Mouse (Mus musculus) myocyte (in vitro differentiated cells): Measurements from ENCODE around the gene Rbm46. TPM values are rescaled to one million over a fixed set of nuclear protein-coding genes. Genes with fewer than 3 reads are reported as not detected.

Experiments
- H3K27me3 ChIP-seq: one replicate; pipeline ENCODE4 v1.6.1; 2011; ENCODE audit not compliant: control insufficient read depth, insufficient read depth, insufficient read length
- H3K36me3 ChIP-seq: one replicate; pipeline ENCODE4 v1.6.1; 2011; ENCODE audit not compliant: control insufficient read depth, insufficient read depth
- H3K4me2 ChIP-seq: one replicate; pipeline ENCODE4 v1.6.1; 2011; ENCODE audit warnings: low read depth, control low read depth
- H3K4me3 ChIP-seq: one replicate; pipeline ENCODE4 v1.5.1; 2011; ENCODE audit warnings: mild to moderate bottlenecking, control low read depth, moderate library complexity
- H3K79me2 ChIP-seq: one replicate; pipeline ENCODE4 v1.6.1; 2011; ENCODE audit not compliant: control insufficient read depth, insufficient read depth
- H3ac ChIP-seq: one replicate; pipeline ENCODE4 v1.6.1; 2011; ENCODE audit not compliant: control insufficient read depth, insufficient read length
- CEBPB ChIP-seq: IDR thresholded peaks from 2 replicates; pipeline ENCODE4 v1.6.1; 2011; ENCODE audit warnings: mild to moderate bottlenecking, moderate library complexity; ENCODE audit not compliant: poor library complexity, insufficient read depth, severe bottlenecking
- E2F4 ChIP-seq: IDR thresholded peaks from one replicate; pipeline ENCODE4 v1.6.1; 2011; ENCODE audit warnings: mild to moderate bottlenecking, control low read depth, moderate library complexity; ENCODE audit not compliant: insufficient read depth
- MAX ChIP-seq: IDR thresholded peaks from one replicate; pipeline ENCODE4 v1.6.1; 2011; ENCODE audit warnings: low read depth, mild to moderate bottlenecking, control low read depth
- MYOD1 ChIP-seq, 3 experiments: IDR thresholded peaks; one replicate each; pipeline ENCODE4 v1.6.1; 2011; ENCODE audit warnings: control low read depth in 2 of 3, low read depth in 2 of 3, mild to moderate bottlenecking in 2 of 3, moderate library complexity in 1 of 3; ENCODE audit not compliant: insufficient read length in 2 of 3, control insufficient read depth in 1 of 3
- MYOG ChIP-seq, 3 experiments: IDR thresholded peaks; one replicate each; pipeline ENCODE4 v1.6.1; 2011; ENCODE audit warnings: control low read depth in 2 of 3, low read depth in 2 of 3, mild to moderate bottlenecking in 2 of 3; ENCODE audit not compliant: insufficient read length in 2 of 3, control insufficient read depth in 1 of 3, insufficient read depth in 1 of 3
- POLR2A ChIP-seq: IDR thresholded peaks from one replicate; pipeline ENCODE4 v1.6.1; 2011; ENCODE audit warnings: low read depth, mild to moderate bottlenecking, control low read depth, moderate library complexity; ENCODE audit not compliant: insufficient read length
- POLR2AphosphoS2 ChIP-seq: IDR thresholded peaks from one replicate; pipeline ENCODE4 v1.6.1; 2011; ENCODE audit warnings: low read depth, control low read depth; ENCODE audit not compliant: insufficient read length
- REST ChIP-seq: IDR thresholded peaks from one replicate; pipeline ENCODE4 v1.6.1; 2011; ENCODE audit warnings: mild to moderate bottlenecking, control low read depth, moderate library complexity; ENCODE audit not compliant: insufficient read depth, insufficient read length
- SRF ChIP-seq: IDR thresholded peaks from one replicate; pipeline ENCODE4 v1.6.1; 2011; ENCODE audit warnings: low read depth; ENCODE audit not compliant: control insufficient read depth, insufficient read length
- TCF12 ChIP-seq: IDR thresholded peaks from one replicate; pipeline ENCODE4 v1.6.1; 2011; ENCODE audit warnings: mild to moderate bottlenecking, control low read depth; ENCODE audit not compliant: poor library complexity, insufficient read depth, severe bottlenecking
- TCF3 ChIP-seq: IDR thresholded peaks from one replicate; pipeline ENCODE4 v1.6.1; 2011; ENCODE audit warnings: low read depth, control low read depth; ENCODE audit not compliant: insufficient read length
- USF1 ChIP-seq: IDR thresholded peaks from one replicate; pipeline ENCODE4 v1.6.1; 2011; ENCODE audit warnings: low read depth, mild to moderate bottlenecking, control low read depth, moderate library complexity
- polyA plus RNA-seq: library from polyadenylated mRNA; unstranded; fragments of >200 nt; fragmentation: generic; extraction: Trizol; gene quantifications from one replicate; pipeline ENCODE4 v1.2.1, GENCODE M21; 2012; ENCODE audit warnings: missing spikeins

Gene Rbm46
- polyA plus RNA-seq, 1 experiment = not detected

DNA sequence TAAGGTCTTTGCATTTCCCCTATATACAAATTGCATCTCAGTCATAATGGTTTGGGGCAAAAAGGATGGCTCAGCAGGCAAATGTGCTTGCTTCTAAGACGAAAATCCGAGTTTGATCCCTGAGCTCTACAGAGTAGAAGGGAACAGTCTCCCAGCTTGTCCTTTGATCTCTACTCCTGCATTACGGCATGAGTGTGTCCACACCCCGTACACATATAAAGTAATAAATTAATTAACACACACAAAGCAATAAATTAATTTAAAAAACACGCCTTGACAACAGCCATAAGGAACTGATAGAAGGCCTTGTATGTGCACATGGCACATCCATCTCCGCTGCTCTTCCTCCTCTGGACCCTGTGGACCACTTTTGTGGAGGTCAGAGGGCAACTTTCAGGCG lies 66.5 kb downstream of the Rbm46 start:
- no peak overlapping the region for H3K4me3 ChIP-seq
- TF ChIP-seq USF1 (no peak), SRF (no peak), POLR2A (no peak), CEBPB (no peak), POLR2AphosphoS2 (no peak), REST (no peak), MAX (no peak), TCF12 (no peak), E2F4 (no peak)
- H3K36me3 ChIP-seq = no peaks in the 10 kb centered on the region
- H3K4me2 ChIP-seq = no peak overlapping the region
- no peaks in the 10 kb centered on the region for H3K79me2 ChIP-seq
- no peak overlapping the region for H3ac ChIP-seq
- H3K27me3 ChIP-seq = no peaks in the 10 kb centered on the region

DNA sequence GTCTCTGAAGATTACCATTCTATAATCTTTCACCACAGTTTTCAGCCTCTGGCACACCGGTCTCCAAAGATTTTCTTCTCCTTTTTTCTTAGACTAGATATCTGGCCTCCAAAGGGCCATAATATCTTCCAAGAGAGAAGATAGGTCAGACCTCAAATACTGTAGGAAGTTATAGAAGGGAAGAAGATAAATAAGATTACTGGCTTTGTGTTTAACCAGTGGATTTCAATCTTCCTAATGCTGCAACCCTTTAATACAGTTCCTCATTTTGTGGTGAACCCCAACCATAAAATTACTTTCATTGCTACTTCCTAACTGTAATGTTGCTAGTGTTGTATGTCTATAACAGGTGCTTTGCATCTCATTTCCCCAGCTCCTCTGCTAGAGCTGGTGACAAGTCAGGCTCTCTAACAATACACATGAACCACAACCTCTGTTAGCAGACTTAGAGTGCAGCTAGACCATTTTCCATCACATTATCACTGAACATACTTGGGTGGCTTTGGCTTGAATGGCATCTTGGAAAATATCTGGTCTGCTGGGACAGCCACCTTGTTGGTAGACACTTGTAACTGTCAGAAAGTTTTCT lies 67.9 kb downstream of the Rbm46 start:
- H3K4me2 ChIP-seq = no peak overlapping the region
- no peak overlapping the region for H3K4me3 ChIP-seq
- no peak overlapping the region for H3ac ChIP-seq
- TF ChIP-seq TCF12 (no peak), USF1 (no peak), MYOD1 (IDR thresholded peaks at IDR 0.05; ENCODE audit: control insufficient read depth in 1 of 3, insufficient read length in 2 of 3, low read depth in 2 of 3) (no peak), E2F4 (no peak), REST (no peak), CEBPB (no peak), POLR2AphosphoS2 (no peak), POLR2A (no peak), TCF3 (no peak), MYOG (IDR thresholded peaks at IDR 0.05; ENCODE audit: control insufficient read depth in 1 of 3, insufficient read depth in 1 of 3, insufficient read length in 2 of 3, low read depth in 2 of 3) (no peak), MAX (no peak), SRF (no peak)
- H3K27me3 ChIP-seq = no peaks in the 10 kb centered on the region
- H3K79me2 ChIP-seq = no peaks in the 10 kb centered on the region
- H3K36me3 ChIP-seq = no peaks in the 10 kb centered on the region

DNA sequence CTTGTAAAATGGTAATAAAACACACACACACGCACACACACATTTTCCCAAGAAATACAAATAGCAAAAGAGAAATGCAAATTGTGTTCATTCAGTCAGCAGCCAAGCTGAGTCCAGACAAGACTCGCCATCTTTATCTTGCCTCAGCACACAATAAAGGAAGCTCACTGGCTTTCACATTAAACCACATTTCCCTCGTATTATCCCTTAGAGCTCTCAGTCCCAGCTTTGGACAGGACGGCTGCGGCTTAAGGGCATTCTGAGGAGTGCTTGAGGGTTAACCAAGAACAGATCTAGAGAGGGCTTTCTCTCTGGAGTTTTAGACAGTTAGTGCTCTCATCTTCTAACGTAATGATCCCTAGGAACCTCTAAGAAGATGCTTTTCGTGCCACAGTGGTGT lies 71.0 kb downstream of the Rbm46 start:
- Histone ChIP-seq H3K36me3 (no peaks in the 10 kb centered on the region), H3K79me2 (no peaks in the 10 kb centered on the region), H3ac (no peak overlapping the region), H3K4me2 (no peak overlapping the region), H3K4me3 (no peak overlapping the region), H3K27me3 (no peaks in the 10 kb centered on the region)
- no peak for TF ChIP-seq REST
- no peak for TF ChIP-seq CEBPB
- TF ChIP-seq POLR2AphosphoS2 = no peak
- TF ChIP-seq TCF12 = no peak
- no peak for TF ChIP-seq MAX
- no peak for TF ChIP-seq USF1
- TF ChIP-seq SRF = no peak
- no peak for TF ChIP-seq MYOD1 (IDR thresholded peaks at IDR 0.05; ENCODE audit: control insufficient read depth in 1 of 3, insufficient read length in 2 of 3, low read depth in 2 of 3)
- no peak for TF ChIP-seq MYOG (IDR thresholded peaks at IDR 0.05; ENCODE audit: control insufficient read depth in 1 of 3, insufficient read depth in 1 of 3, insufficient read length in 2 of 3, low read depth in 2 of 3)
- no peak for TF ChIP-seq POLR2A
- TF ChIP-seq E2F4 = no peak
- TF ChIP-seq TCF3 = no peak

DNA sequence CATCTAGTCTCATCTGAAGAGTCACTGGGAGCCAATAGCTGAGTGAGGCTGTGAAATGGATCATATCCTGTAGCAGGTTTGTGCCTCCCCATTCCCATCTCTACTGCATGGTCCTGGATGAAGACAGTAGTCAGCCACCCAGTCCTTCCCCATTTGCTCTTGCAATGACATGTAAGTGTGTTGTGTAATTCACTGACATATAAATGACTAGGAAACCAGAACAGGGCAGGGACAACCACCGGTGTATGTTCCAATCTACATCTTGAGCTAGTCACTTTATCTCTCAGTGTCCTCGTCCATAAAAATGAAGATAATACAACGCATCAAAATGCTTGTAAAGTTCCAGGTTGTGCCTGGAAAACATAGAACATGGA lies 75.8 kb downstream of the Rbm46 start:
- Histone ChIP-seq H3ac (no peak overlapping the region), H3K36me3 (no peaks in the 10 kb centered on the region), H3K27me3 (no peaks in the 10 kb centered on the region), H3K4me2 (no peak overlapping the region), H3K4me3 (no peak overlapping the region), H3K79me2 (no peaks in the 10 kb centered on the region)
- TF ChIP-seq MAX = no peak
- TF ChIP-seq SRF = no peak
- no peak for TF ChIP-seq MYOD1 (IDR thresholded peaks at IDR 0.05; ENCODE audit: control insufficient read depth in 1 of 3, insufficient read length in 2 of 3, low read depth in 2 of 3)
- TF ChIP-seq POLR2AphosphoS2 = no peak
- TF ChIP-seq REST = no peak
- TF ChIP-seq MYOG (IDR thresholded peaks at IDR 0.05; ENCODE audit: control insufficient read depth in 1 of 3, insufficient read depth in 1 of 3, insufficient read length in 2 of 3, low read depth in 2 of 3) = no peak
- TF ChIP-seq TCF12 = no peak
- no peak for TF ChIP-seq E2F4
- TF ChIP-seq CEBPB = no peak
- no peak for TF ChIP-seq USF1
- no peak for TF ChIP-seq POLR2A
- no peak for TF ChIP-seq TCF3

- no peaks in the 10 kb centered on the region for H3K79me2 ChIP-seq
- H3K4me3 ChIP-seq = no peak overlapping the region
- no peak for TF ChIP-seq SRF
- H3K27me3 ChIP-seq = no peaks in the 10 kb centered on the region
- H3K4me2 ChIP-seq = no peak overlapping the region
- no peaks in the 10 kb centered on the region for H3K36me3 ChIP-seq
- H3ac ChIP-seq = no peak overlapping the region
Observed at GRCm38 (mm10) chr3:82799735-82800469, 76.4 kb downstream of the Rbm46 start.
